Mouse (Mus musculus) CD4-positive, CD25-positive, alpha-beta regulatory T cell, adult 4 months (primary cell): Measurements from ENCODE around the gene Pde6d. TPM values are rescaled to one million over a fixed set of nuclear protein-coding genes. Genes with fewer than 3 reads are reported as not detected.
A peak's percentile ranks its signal among the peaks of the same experiment; 100 is the strongest.

Source experiments
- ATAC-seq: one replicate; pipeline ENCODE4 v1.8.0; 2017
- polyA plus RNA-seq, 2 experiments: library from polyadenylated mRNA; unstranded; fragments of 100-300 nt; shearing (Covaris generic); gene quantifications; one replicate each; pipeline ENCODE4 v1.2.1; 2017

Gene Pde6d
- polyA plus RNA-seq, 2 experiments from 2014 or later: 12.6 to 16.4 TPM

DNA sequence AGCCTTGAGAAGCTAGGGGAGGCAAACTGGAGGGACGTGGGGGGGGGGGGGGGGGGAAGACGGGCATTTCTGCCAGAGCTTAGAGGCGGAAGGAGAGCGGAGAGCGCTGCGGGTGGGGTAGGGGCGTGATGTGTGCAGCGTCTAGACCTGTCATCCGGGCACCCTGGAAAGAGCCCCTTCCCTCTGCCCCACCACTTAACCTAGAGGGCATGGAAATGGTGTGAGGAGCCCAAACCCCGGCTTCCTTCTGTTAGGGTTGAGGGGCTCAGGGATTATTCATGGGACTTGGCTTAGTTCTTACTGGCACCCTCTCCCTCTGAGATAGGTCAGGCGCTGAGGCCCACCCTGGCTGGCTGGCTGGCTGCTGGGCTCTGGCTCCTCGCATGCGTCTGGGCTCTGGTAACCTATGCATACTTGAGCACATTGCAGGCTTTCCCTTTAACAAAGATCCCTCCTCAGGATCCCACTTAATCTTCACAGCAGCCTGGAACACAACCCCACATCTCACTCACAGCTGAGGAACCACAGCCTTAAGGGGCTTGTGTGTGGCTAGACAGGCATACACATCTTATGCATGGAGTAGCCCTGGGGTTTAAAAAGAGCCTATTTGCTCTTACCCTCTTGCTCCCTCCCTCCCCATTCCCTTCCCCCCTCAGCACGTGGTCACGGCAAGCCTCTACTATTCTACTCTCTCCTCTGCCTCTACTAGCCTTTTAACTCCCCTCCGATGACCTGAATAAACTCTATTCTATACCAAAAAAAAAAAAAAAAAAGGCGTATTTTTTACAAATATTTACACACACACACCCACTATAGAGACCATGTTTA is 80.0 kb downstream of the Pde6d start:
- ATAC-seq: no peak

DNA sequence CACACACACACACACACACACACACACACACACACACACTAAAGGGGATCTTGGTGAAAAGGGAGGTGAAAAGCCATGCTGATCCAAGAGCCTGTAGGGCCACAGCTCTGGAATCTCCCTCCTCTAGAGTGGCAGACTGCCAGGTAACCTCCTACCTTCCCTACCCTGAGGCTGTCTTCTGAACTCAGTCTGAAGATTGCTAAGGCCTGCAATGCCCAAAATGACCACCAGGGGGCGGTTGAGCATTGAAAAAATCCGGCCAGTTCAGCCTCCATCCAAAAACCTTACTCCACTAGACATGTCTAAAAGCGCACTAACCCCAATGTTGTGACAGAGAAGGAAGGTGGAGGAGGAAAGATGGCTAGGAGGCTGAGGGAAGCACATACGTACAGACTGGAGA is 80.9 kb downstream of the Pde6d start:
- ATAC-seq: peak; percentile 53

DNA sequence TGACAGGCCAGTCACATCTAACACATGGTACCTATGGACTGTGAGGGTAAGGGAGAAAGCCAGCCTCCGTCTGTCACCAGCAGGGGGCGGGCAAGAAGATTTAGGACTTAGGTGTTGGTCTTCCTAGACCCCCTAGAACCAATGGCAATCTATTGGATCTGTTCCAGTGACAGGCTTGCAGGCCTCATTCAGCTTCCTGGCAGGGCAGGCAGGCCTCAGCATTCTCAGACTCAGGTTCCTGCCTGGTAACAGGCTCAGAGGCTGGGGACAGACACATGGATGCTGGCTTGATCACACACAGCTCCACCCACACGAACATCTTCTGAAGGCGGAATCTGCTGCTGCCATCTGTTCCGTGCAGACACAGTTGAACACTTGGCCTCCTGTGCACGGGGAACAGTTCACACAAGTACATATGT is 81.3 kb downstream of the Pde6d start:
- ATAC-seq: peak; percentile 1

DNA sequence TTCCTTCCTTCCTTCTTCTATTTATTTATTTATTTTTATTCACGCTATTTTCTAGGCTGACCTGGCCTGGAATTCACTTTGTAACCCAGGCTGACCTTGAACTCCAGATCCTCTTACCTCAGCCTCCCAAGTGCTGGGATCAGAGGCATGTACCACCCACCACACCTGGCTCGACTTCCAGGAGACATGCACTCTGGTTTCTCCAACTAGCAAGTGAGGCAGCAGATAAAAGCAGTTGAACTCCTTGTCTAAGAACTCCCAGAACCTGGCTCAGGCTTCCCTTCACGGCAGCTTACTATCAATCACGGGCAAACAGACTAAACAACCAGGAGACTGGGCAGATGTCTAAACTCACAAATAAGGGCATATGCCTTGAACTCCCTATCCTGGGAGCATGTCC is 81.7 kb downstream of the Pde6d start:
- no peak for ATAC-seq

DNA sequence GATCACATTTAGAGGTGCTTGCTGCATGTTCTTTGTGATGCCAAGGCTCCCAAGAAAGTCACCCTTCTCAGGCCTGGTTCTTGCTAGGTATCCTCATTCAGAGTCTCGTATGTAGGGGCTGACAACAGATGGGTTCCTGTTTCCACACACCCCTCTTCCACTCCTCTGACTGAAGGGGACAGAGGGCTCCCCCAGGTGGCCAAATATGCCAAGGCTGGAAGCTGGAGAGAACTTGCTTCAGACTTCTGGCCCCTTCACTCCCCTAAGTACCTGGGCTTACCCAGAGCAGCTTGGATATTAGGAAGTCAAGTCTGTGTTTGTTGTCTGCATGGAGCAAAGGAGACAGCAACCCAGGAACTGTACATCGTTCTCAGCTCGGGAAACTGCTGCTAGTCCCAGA is 82.5 kb downstream of the Pde6d start:
- no peak for ATAC-seq

DNA sequence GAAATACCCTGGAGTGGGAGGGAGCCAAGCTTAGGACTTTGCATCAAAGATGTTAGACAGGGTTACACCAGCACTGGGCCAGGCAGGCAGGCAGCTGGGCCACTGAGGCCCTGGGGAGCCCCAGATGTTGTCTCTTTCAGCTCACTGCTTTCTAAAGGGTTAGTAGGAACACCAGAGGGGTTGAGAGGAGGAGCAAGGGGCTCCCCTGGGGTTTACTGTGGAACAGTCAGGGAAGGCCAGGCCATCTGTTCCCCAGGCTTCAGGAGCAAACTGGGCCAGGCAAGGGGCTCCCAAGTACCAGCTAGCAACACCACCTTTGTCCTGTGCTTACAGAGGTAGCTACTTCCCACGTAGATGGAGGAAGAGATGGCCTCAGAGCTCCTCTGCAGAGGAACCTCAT is 83.8 kb downstream of the Pde6d start:
- no peak for ATAC-seq

DNA sequence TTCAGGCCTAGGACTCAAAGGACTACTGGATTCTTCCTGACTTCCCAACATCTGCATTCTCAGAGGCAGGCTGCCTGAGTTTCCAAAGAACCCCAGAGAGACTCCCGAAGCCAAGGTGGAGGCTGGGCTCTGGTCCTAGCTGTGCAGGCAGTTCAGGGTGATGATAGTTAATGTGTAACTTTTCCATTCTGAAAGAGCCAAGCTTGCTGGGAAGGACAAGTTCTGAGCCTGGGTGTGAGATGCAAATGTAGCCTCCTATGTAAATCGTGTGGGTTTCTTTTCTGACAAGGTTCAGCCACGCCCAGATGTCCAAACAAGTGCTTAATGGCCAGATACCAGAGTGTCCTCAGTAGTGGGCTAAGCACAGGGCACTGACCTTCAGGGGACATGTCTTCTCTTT is 84.4 kb downstream of the Pde6d start:
- no peak for ATAC-seq

DNA sequence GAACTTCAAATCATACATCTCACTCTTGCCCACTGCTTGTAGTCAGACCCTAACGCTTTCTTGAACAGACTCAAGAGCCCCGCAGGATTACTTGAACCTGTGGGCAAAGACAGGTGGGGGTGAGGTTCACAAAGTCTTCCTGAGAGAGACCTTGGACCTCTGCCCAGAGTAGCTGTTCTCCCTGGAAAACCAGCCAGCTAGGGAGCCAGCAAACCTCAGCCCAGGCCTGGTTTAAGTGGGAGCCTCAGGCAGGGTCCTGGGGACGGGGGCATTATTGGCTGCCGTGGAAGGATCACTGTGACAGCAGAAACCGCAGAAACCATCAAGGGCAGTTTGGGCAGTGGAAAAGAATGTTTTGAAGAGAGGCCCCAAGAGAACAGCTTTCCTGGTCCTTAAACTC is 85.1 kb downstream of the Pde6d start:
- ATAC-seq: no peak

DNA sequence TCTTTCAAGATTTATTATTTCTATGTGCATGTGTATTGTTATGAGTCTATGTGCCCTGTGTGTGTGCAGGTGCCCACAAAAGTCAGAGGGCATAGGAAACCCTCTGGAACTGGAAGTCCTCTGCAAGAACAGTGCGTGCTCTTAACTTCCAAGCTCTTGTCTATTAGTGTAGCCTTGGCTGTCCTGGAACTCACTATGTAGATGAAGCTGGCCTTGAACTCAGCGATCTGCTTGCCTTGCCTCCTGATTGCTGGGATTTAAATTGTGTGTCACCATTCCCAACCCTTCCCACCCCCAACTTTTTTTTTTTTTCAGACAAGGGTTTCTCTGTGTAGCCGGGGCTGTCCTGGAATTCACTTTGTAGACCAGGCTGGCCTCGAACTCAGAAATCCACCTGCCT is 86.1 kb downstream of the Pde6d start:
- no peak for ATAC-seq

DNA sequence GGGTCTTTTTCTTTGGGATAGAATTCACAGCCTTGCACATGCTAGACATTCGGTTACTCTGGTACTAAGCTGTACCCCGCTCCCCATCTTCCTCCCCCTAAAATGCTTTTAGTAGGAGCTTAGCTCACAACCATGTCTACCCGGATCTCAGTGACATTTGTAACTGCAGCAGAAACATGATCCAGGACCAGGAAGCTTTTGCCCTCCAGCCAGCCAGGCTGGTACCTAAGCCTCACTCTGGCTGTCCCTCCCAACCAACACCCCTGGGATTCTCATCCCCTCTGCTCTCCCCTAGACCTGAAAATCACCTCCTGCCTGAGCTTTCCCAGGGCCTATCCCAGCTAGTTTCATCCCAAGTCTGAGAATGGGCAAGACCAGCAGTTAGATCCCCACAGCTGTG is 88.6 kb downstream of the Pde6d start:
- ATAC-seq: no peak

Other genes with a start within 250 kb of the Pde6d start
- 100 to 1,000 TPM; 304 to 334 TPM for gene Ncl, start 223.2 kb downstream of the Pde6d start, polyA plus RNA-seq
- gene Nmur1, start 156.4 kb downstream of the Pde6d start, polyA plus RNA-seq: 1 to 10 TPM; 1.5 to 4.0 TPM
- not detected for gene Tex44, start 156.3 kb downstream of the Pde6d start, polyA plus RNA-seq
- 1,000 to 10,000 TPM; 2,790 to 2,877 TPM for gene Ptma, start 55.9 kb downstream of the Pde6d start, polyA plus RNA-seq
- 10 to 100 TPM; 16.9 to 20.0 TPM for gene Cops7b, start 275 bp upstream of the Pde6d start, polyA plus RNA-seq
- not detected for gene Nppc, start 87.9 kb upstream of the Pde6d start, polyA plus RNA-seq
- gene Dis3l2, start 121.2 kb upstream of the Pde6d start, polyA plus RNA-seq: 10 to 100 TPM; 22.8 to 35.5 TPM